Comparison of ENCODE assay signal across 8 mouse cellular contexts in genomic region chr19:7275131-7275789, GRCm38 (mm10). TPM values are rescaled to one million over a fixed set of nuclear protein-coding genes. Genes with fewer than 3 reads are reported as not detected.
DNase-seq lines count a peak whose midpoint lies in the region; ATAC-seq and TF ChIP-seq lines count a peak whose summit lies in the region.

No protein-coding gene starts in this region.

- DNase-seq in heart, postnatal 36 days, result no peak
- DNase-seq in Muller cell, postnatal 12 days (ENCODE audit: inconsistent ontology term), result peak; percentile 73
- DNase-seq in embryonic facial prominence, embryonic 10.5 days (ENCODE audit: low spot score), result no peak
- no peak for DNase-seq in limb, embryonic 14.5 days (ENCODE audit: low spot score)
- DNase-seq in urinary bladder, adult 2 months (ENCODE audit: low spot score), result no peak

- H3K4me2 ChIP-seq in heart, embryonic 12.5 days, result no peak overlapping the region
- no peak overlapping the region for H3K4me2 ChIP-seq in limb, embryonic 14.5 days (replicated peaks; ENCODE audit: low read depth, low read length, severe bottlenecking)
- H3K4me2 ChIP-seq in kidney, embryonic 14.5 days (replicated peaks; ENCODE audit: low read depth, low read length), result no peak overlapping the region

- peaks cover 89% of the 10 kb centered on the region for H3K36me3 ChIP-seq in heart, embryonic 12.5 days
- H3K36me3 ChIP-seq in embryonic facial prominence, embryonic 10.5 days (replicated peaks), result peaks cover 98% of the 10 kb centered on the region
- peaks cover 99% of the 10 kb centered on the region for H3K36me3 ChIP-seq in limb, embryonic 14.5 days (ENCODE audit: control insufficient read depth, insufficient read depth, low read length)
- peaks cover 89% of the 10 kb centered on the region for H3K36me3 ChIP-seq in kidney, embryonic 14.5 days (ENCODE audit: control insufficient read depth, insufficient read depth, low read length)

- no peaks in the 10 kb centered on the region for H3K27me3 ChIP-seq in heart, embryonic 12.5 days (replicated peaks)
- no peaks in the 10 kb centered on the region for H3K27me3 ChIP-seq in embryonic facial prominence, embryonic 10.5 days (replicated peaks; ENCODE audit: low read depth, poor library complexity, severe bottlenecking)
- H3K27me3 ChIP-seq in limb, embryonic 14.5 days (ENCODE audit: control insufficient read depth, insufficient read depth, low read length), result no peaks in the 10 kb centered on the region
- H3K27me3 ChIP-seq in kidney, embryonic 14.5 days (ENCODE audit: control insufficient read depth, insufficient read depth, low read length), result no peaks in the 10 kb centered on the region

- TF ChIP-seq POLR2A in limb, embryonic 14.5 days (IDR thresholded peaks at IDR 0.05; ENCODE audit: borderline replicate concordance, extremely low read depth, insufficient read depth, insufficient read length), result no peak

- no peaks in the 10 kb centered on the region for H3K9me3 ChIP-seq in heart, embryonic 12.5 days (replicated peaks)
- H3K9me3 ChIP-seq in embryonic facial prominence, embryonic 10.5 days, result no peaks in the 10 kb centered on the region; the same call in 1 of the 2 replicates
- H3K9me3 ChIP-seq in limb, embryonic 14.5 days (ENCODE audit: control insufficient read depth, low read length), result no peaks in the 10 kb centered on the region
- H3K9me3 ChIP-seq in kidney, embryonic 14.5 days (ENCODE audit: control insufficient read depth, low read length), result no peaks in the 10 kb centered on the region

- WGBS in heart, embryonic 12.5 days, result 30% methylated on average over 7 of the region's 7 CpGs
- WGBS in embryonic facial prominence, embryonic 10.5 days, result 60% methylated on average over 7 of the region's 7 CpGs
- WGBS in limb, embryonic 14.5 days, result 44% methylated on average over 6 of the region's 7 CpGs
- 61% methylated on average over 7 of the region's 7 CpGs for WGBS in kidney, embryonic 14.5 days

- H3K4me1 ChIP-seq in heart, embryonic 12.5 days (replicated peaks), result peaks cover 44% of the 10 kb centered on the region
- peaks cover 54% of the 10 kb centered on the region for H3K4me1 ChIP-seq in embryonic facial prominence, embryonic 10.5 days
- peaks cover 21% of the 10 kb centered on the region for H3K4me1 ChIP-seq in limb, embryonic 14.5 days (ENCODE audit: control insufficient read depth, insufficient read depth, low read length)
- H3K4me1 ChIP-seq in kidney, embryonic 14.5 days (ENCODE audit: control insufficient read depth, insufficient read depth, low read length), result peaks cover 14% of the 10 kb centered on the region; the same call in 1 of the 2 replicates

- peak overlapping the region; percentile 37; the same call in 1 of the 2 replicates for H3K27ac ChIP-seq in heart, embryonic 12.5 days (ENCODE audit: poor library complexity, severe bottlenecking)
- no peak overlapping the region; the same call in 1 of the 2 replicates for H3K27ac ChIP-seq in embryonic facial prominence, embryonic 10.5 days (replicated peaks)
- H3K27ac ChIP-seq in limb, embryonic 14.5 days (replicated peaks; ENCODE audit: low read depth, low read length), result peak overlapping the region; percentile 11; the same call in 1 of the 2 replicates
- no peak overlapping the region for H3K27ac ChIP-seq in kidney, embryonic 14.5 days (ENCODE audit: low read depth, low read length)

- no peak for ATAC-seq in heart, embryonic 12.5 days (ENCODE audit: insufficient number of reproducible peaks, low FRiP score)
- no peak for ATAC-seq in limb, embryonic 14.5 days (ENCODE audit: low FRiP score, low read depth)
- ATAC-seq in CD4-positive, CD25-positive, alpha-beta regulatory T cell, adult 4 months, result no peak
- ATAC-seq in kidney, embryonic 14.5 days (ENCODE audit: low FRiP score, low TSS enrichment), result no peak

- intact Hi-C loops in heart, postnatal 36 days (cut with DNase I), result no loop called here

- H3K9ac ChIP-seq in heart, embryonic 12.5 days, result no peak overlapping the region
- H3K9ac ChIP-seq in limb, embryonic 14.5 days (ENCODE audit: low read depth, low read length, severe bottlenecking), result 0 out of 2 replicates have a peak overlapping the region, but pooled peaks have one; percentile 2
- no peak overlapping the region for H3K9ac ChIP-seq in kidney, embryonic 14.5 days (ENCODE audit: low read depth, low read length)

- no peak overlapping the region for H3K4me3 ChIP-seq in heart, embryonic 12.5 days
- peak overlapping the region; percentile 25; the same call in 1 of the 2 replicates for H3K4me3 ChIP-seq in embryonic facial prominence, embryonic 10.5 days
- no peak overlapping the region for H3K4me3 ChIP-seq in limb, embryonic 14.5 days (replicated peaks; ENCODE audit: low read length)
- H3K4me3 ChIP-seq in kidney, embryonic 14.5 days (ENCODE audit: low read length), result no peak overlapping the region

RNA-seq across cellular contexts. Expression of gene Rcor2, which starts 8.1 kb away (rescaled TPM):
- 16.3 and 16.5 TPM in 2 replicates for polyA plus RNA-seq in heart, embryonic 12.5 days (2016; fragmentation: Nextera tagmentation; extraction: Ambion mirVana)
- 1 to 10 TPM; 5.4 to 7.8 TPM for total RNA-seq in heart, postnatal 36 days (2021)
- polyA plus RNA-seq in embryonic facial prominence, embryonic 10.5 days (2016; fragmentation: Nextera tagmentation; extraction: Ambion mirVana), result 51.0 and 58.6 TPM in 2 replicates
- polyA plus RNA-seq in limb, embryonic 14.5 days (2012; rRNA removed), result 69.4 and 80.9 TPM in 2 replicates
- polyA plus RNA-seq in limb, embryonic 14.5 days (2014; fragmentation: Nextera tagmentation; extraction: Ambion mirVana), result 9.8 and 10.2 TPM in 2 replicates
- under 1 TPM in 1 of 2 experiments, not detected in 1; 0.42 TPM for polyA plus RNA-seq in CD4-positive, CD25-positive, alpha-beta regulatory T cell, adult 4 months (2017; shearing (Covaris generic))
- polyA plus RNA-seq in urinary bladder, adult 2 months (2012; rRNA removed), result 10.2 and 10.4 TPM in 2 replicates
- 9.8 and 16.0 TPM in 2 replicates for polyA plus RNA-seq in kidney, embryonic 14.5 days (2014; fragmentation: Nextera tagmentation; extraction: Ambion mirVana)

RNA-seq across cellular contexts. Expression of gene Naa40, which starts 34.3 kb away (rescaled TPM):
- polyA plus RNA-seq in heart, embryonic 12.5 days (2016; fragmentation: Nextera tagmentation; extraction: Ambion mirVana), result 64.1 and 66.3 TPM in 2 replicates
- 10 to 100 TPM; 15.3 to 15.6 TPM for total RNA-seq in heart, postnatal 36 days (2021)
- polyA plus RNA-seq in embryonic facial prominence, embryonic 10.5 days (2016; fragmentation: Nextera tagmentation; extraction: Ambion mirVana), result 93.2 and 94.4 TPM in 2 replicates
- 55.9 and 62.8 TPM in 2 replicates for polyA plus RNA-seq in limb, embryonic 14.5 days (2012; rRNA removed)
- polyA plus RNA-seq in limb, embryonic 14.5 days (2014; fragmentation: Nextera tagmentation; extraction: Ambion mirVana), result 50.1 and 54.1 TPM in 2 replicates
- polyA plus RNA-seq in CD4-positive, CD25-positive, alpha-beta regulatory T cell, adult 4 months (2017; shearing (Covaris generic)), result 10 to 100 TPM; 21.9 to 26.8 TPM
- polyA plus RNA-seq in urinary bladder, adult 2 months (2012; rRNA removed), result 25.7 and 27.6 TPM in 2 replicates
- 57.8 and 90.7 TPM in 2 replicates for polyA plus RNA-seq in kidney, embryonic 14.5 days (2014; fragmentation: Nextera tagmentation; extraction: Ambion mirVana)

RNA-seq across cellular contexts. Expression of gene Cox8a, which starts 57.8 kb away (rescaled TPM):
- 2,134 and 2,138 TPM in 2 replicates for polyA plus RNA-seq in heart, embryonic 12.5 days (2016; fragmentation: Nextera tagmentation; extraction: Ambion mirVana)
- total RNA-seq in heart, postnatal 36 days (2021), result 100 to 1,000 TPM; 395 to 437 TPM
- polyA plus RNA-seq in embryonic facial prominence, embryonic 10.5 days (2016; fragmentation: Nextera tagmentation; extraction: Ambion mirVana), result 867 and 877 TPM in 2 replicates
- polyA plus RNA-seq in limb, embryonic 14.5 days (2012; rRNA removed), result 478 and 552 TPM in 2 replicates
- 850 and 909 TPM in 2 replicates for polyA plus RNA-seq in limb, embryonic 14.5 days (2014; fragmentation: Nextera tagmentation; extraction: Ambion mirVana)
- 100 to 1,000 TPM; 223 to 296 TPM for polyA plus RNA-seq in CD4-positive, CD25-positive, alpha-beta regulatory T cell, adult 4 months (2017; shearing (Covaris generic))
- 508 and 528 TPM in 2 replicates for polyA plus RNA-seq in urinary bladder, adult 2 months (2012; rRNA removed)
- 1,171 and 1,487 TPM in 2 replicates for polyA plus RNA-seq in kidney, embryonic 14.5 days (2014; fragmentation: Nextera tagmentation; extraction: Ambion mirVana)

Comparison
In these comparisons a context has a peak if more than half of its experiments do, and no peak if none do; other contexts are left out.
1. H3K27ac ChIP-seq: peak in heart, embryonic 12.5 days (single experiment) and limb, embryonic 14.5 days (single experiment); none in embryonic facial prominence, embryonic 10.5 days (single experiment) and kidney, embryonic 14.5 days (single experiment).